20 mouse cellular contexts compared by ENCODE assay signal in genomic region chr2:136618114-136618513, GRCm38 (mm10).
DNase-seq lines count a peak whose midpoint lies in the region; ATAC-seq and TF ChIP-seq lines count a peak whose summit lies in the region.
"Had no signal": no experiment of that assay in that cellular context is flagged by ENCODE, and none has a peak within 500 bp of the region (broad histone marks: within the 10 kb centered on the region; RNA-seq: fewer than 3 reads in every experiment).

No protein-coding gene starts in this region.

- H3K4me3 ChIP-seq in kidney, embryonic 15.5 days (replicated peaks) = no peak overlapping the region
- no peak overlapping the region for H3K4me3 ChIP-seq in intestine, embryonic 14.5 days (ENCODE audit: low read depth, low read length)
- H3K4me3 ChIP-seq in small intestine, adult 2 months (ENCODE audit: low read depth, low read length) = no peak overlapping the region
- no peak overlapping the region for H3K4me3 ChIP-seq in liver, embryonic 12.5 days
- H3K4me3 ChIP-seq: forebrain, embryonic 15.5 days; heart, embryonic 12.5 days; hindbrain, embryonic 12.5 days; left cerebral cortex, adult 2 months; limb, embryonic 10.5 days; neural tube, embryonic 12.5 days had no signal

- H3K36me3 ChIP-seq in kidney, embryonic 15.5 days = no peaks in the 10 kb centered on the region
- no peaks in the 10 kb centered on the region for H3K36me3 ChIP-seq in intestine, embryonic 14.5 days (ENCODE audit: control insufficient read depth, insufficient read depth, low read length)
- H3K36me3 ChIP-seq in small intestine, adult 2 months (ENCODE audit: control insufficient read depth, insufficient read depth, low read length) = no peaks in the 10 kb centered on the region
- H3K36me3 ChIP-seq in liver, embryonic 12.5 days = no peaks in the 10 kb centered on the region
- H3K36me3 ChIP-seq: forebrain, embryonic 15.5 days; heart, embryonic 12.5 days; hindbrain, embryonic 12.5 days; limb, embryonic 10.5 days; neural tube, embryonic 12.5 days had no signal

- H3K27ac ChIP-seq in kidney, embryonic 15.5 days = no peak overlapping the region
- no peak overlapping the region for H3K27ac ChIP-seq in intestine, embryonic 14.5 days (ENCODE audit: low read depth)
- peak overlapping the region; percentile 61; the same call in 1 of the 2 replicates for H3K27ac ChIP-seq in small intestine, adult 2 months (ENCODE audit: insufficient read depth, low read depth, low read length)
- H3K27ac ChIP-seq in liver, embryonic 12.5 days = no peak overlapping the region
- H3K27ac ChIP-seq: forebrain, embryonic 15.5 days; hindbrain, embryonic 12.5 days; left cerebral cortex, adult 2 months; limb, embryonic 10.5 days; neural tube, embryonic 12.5 days had no signal

- TF ChIP-seq POLR2A in small intestine, adult 2 months (IDR thresholded peaks at IDR 0.05; ENCODE audit: low read depth, low read length) = no peak

- H3K27me3 ChIP-seq in kidney, embryonic 15.5 days = no peaks in the 10 kb centered on the region
- no peaks in the 10 kb centered on the region for H3K27me3 ChIP-seq in intestine, embryonic 14.5 days (replicated peaks; ENCODE audit: control insufficient read depth, insufficient read depth, low read length)
- H3K27me3 ChIP-seq in small intestine, adult 2 months (ENCODE audit: control insufficient read depth, insufficient read depth, low read length) = no peaks in the 10 kb centered on the region
- H3K27me3 ChIP-seq in liver, embryonic 12.5 days (replicated peaks) = no peaks in the 10 kb centered on the region
- H3K27me3 ChIP-seq: forebrain, embryonic 15.5 days; heart, embryonic 12.5 days; hindbrain, embryonic 12.5 days; neural tube, embryonic 12.5 days had no signal

- ATAC-seq in kidney, embryonic 15.5 days (replicated peaks; ENCODE audit: low FRiP score) = 0 out of 2 replicates have a peak, but pooled peaks have one; percentile 22
- 0 out of 2 replicates have a peak, but pooled peaks have one; percentile 58 for ATAC-seq in intestine, embryonic 14.5 days (replicated peaks; ENCODE audit: low FRiP score, low TSS enrichment, low read depth)
- no peak for ATAC-seq in liver, embryonic 12.5 days
- ATAC-seq: forebrain, embryonic 15.5 days had no signal

- H3K4me2 ChIP-seq in kidney, embryonic 15.5 days = no peak overlapping the region
- H3K4me2 ChIP-seq in intestine, embryonic 14.5 days (ENCODE audit: low read length) = no peak overlapping the region
- H3K4me2 ChIP-seq in liver, embryonic 12.5 days = no peak overlapping the region
- H3K4me2 ChIP-seq: forebrain, embryonic 15.5 days; heart, embryonic 12.5 days; hindbrain, embryonic 12.5 days; neural tube, embryonic 12.5 days had no signal

- TF ChIP-seq CTCF in small intestine, adult 2 months (IDR thresholded peaks at IDR 0.05; ENCODE audit: extremely low read depth, insufficient read length, insufficient replicate concordance, low read depth, low read length) = no peak

- WGBS in kidney, embryonic 15.5 days = 23% methylated on average over 2 of the region's 2 CpGs
- 51% methylated on average over 2 of the region's 2 CpGs for WGBS in intestine, embryonic 14.5 days
- WGBS in small intestine, adult 2 months = 17% methylated on average over 2 of the region's 2 CpGs
- 33% methylated on average over 2 of the region's 2 CpGs for WGBS in liver, embryonic 12.5 days (ENCODE audit: insufficient replicate concordance)

- DNase-seq in kidney, adult 18-20 months = no peak
- DNase-seq in NIH3T3 (ENCODE audit: low read depth) = peak; percentile 27
- DNase-seq in intestine, embryonic 14.5 days (ENCODE audit: low spot score) = no peak
- no peak for DNase-seq in Muller cell, postnatal 12 days (ENCODE audit: inconsistent ontology term)
- DNase-seq in gastrocnemius, postnatal 10 days = no peak
- DNase-seq: B cell, adult 2 months; cerebellum, adult 8-10 months; heart, postnatal 14 days; lung, postnatal 36 days; right cerebral cortex, postnatal 14 days; thymus, postnatal 14 days had no signal

- no peaks in the 10 kb centered on the region for H3K4me1 ChIP-seq in kidney, embryonic 15.5 days
- no peaks in the 10 kb centered on the region for H3K4me1 ChIP-seq in intestine, embryonic 14.5 days (replicated peaks; ENCODE audit: control insufficient read depth, insufficient read depth, low read length)
- no peaks in the 10 kb centered on the region; the same call in 1 of the 2 replicates for H3K4me1 ChIP-seq in small intestine, adult 2 months (ENCODE audit: control insufficient read depth, insufficient read depth, insufficient read length, low read length)
- H3K4me1 ChIP-seq in liver, embryonic 12.5 days = no peaks in the 10 kb centered on the region
- H3K4me1 ChIP-seq: forebrain, embryonic 15.5 days; heart, embryonic 12.5 days; hindbrain, embryonic 12.5 days; limb, embryonic 10.5 days; neural tube, embryonic 12.5 days had no signal

- no peak overlapping the region for H3K9ac ChIP-seq in kidney, embryonic 15.5 days
- H3K9ac ChIP-seq in intestine, embryonic 14.5 days (ENCODE audit: low read length) = no peak overlapping the region
- H3K9ac ChIP-seq in liver, embryonic 12.5 days = no peak overlapping the region
- H3K9ac ChIP-seq: forebrain, embryonic 15.5 days; heart, embryonic 12.5 days; hindbrain, embryonic 12.5 days; neural tube, embryonic 12.5 days had no signal

- no peaks in the 10 kb centered on the region for H3K9me3 ChIP-seq in kidney, embryonic 15.5 days (replicated peaks)
- no peaks in the 10 kb centered on the region for H3K9me3 ChIP-seq in intestine, embryonic 14.5 days (ENCODE audit: control insufficient read depth, low read length)
- H3K9me3 ChIP-seq in liver, embryonic 12.5 days (replicated peaks) = no peaks in the 10 kb centered on the region
- H3K9me3 ChIP-seq: forebrain, embryonic 15.5 days; heart, embryonic 12.5 days; hindbrain, embryonic 12.5 days; limb, embryonic 10.5 days; neural tube, embryonic 12.5 days had no signal
